Mouse (Mus musculus) CH12.LX (cell line): ENCODE results near the gene Atg101.

Source experiments
- BHLHE40 ChIP-seq: IDR thresholded peaks from 2 replicates; pipeline ENCODE4 v1.6.1; 2011; ENCODE audit warnings: mild to moderate bottlenecking, low read depth, low read length, improper control_type of control experiment
- CHD2 ChIP-seq: IDR thresholded peaks from 2 replicates; pipeline ENCODE4 v1.6.1; 2011; ENCODE audit warnings: low read length, improper control_type of control experiment
- CTCF ChIP-seq, 2 experiments: IDR thresholded peaks in 1 of 2; conservative IDR thresholded peaks in 1 of 2; 2 replicates each; pipeline ENCODE4 v1.5.1; 2011 to 2012; ENCODE audit warnings: low read depth in 2 of 2, low read length in 2 of 2, improper control_type of control experiment in 1 of 2, inconsistent platforms in 1 of 2, mild to moderate bottlenecking in 1 of 2, moderate library complexity in 1 of 2
- E2F4 ChIP-seq: IDR thresholded peaks from 2 replicates; pipeline ENCODE4 v1.6.1; 2011; ENCODE audit warnings: low read depth, low read length, improper control_type of control experiment; ENCODE audit not compliant: insufficient replicate concordance
- ELF1 ChIP-seq: IDR thresholded peaks from 2 replicates; pipeline ENCODE4 v1.6.1; 2014; ENCODE audit warnings: low read depth, mild to moderate bottlenecking, inconsistent platforms, low read length, improper control_type of control experiment
- GABPA ChIP-seq: IDR thresholded peaks from 2 replicates; pipeline ENCODE4 v1.6.1; 2012; ENCODE audit warnings: low read depth, low read length, improper control_type of control experiment, inconsistent platforms; ENCODE audit not compliant: insufficient replicate concordance
- MAX ChIP-seq: IDR thresholded peaks from 2 replicates; pipeline ENCODE4 v1.6.1; 2011; ENCODE audit warnings: low read length, improper control_type of control experiment
- MEF2A ChIP-seq: IDR thresholded peaks from 2 replicates; pipeline ENCODE4 v1.6.1; 2014; ENCODE audit warnings: low read depth, mild to moderate bottlenecking, inconsistent platforms, low read length, improper control_type of control experiment, borderline replicate concordance
- POLR2A ChIP-seq: IDR thresholded peaks from 2 replicates; pipeline ENCODE4 v1.6.1; 2011; ENCODE audit warnings: low read depth, mild to moderate bottlenecking, improper control_type of control experiment, low read length
- RAD21 ChIP-seq: IDR thresholded peaks from 2 replicates; pipeline ENCODE4 v1.6.1; 2011; ENCODE audit warnings: low read depth, mild to moderate bottlenecking, low read length, improper control_type of control experiment, moderate library complexity
- SIN3A ChIP-seq: IDR thresholded peaks from 2 replicates; pipeline ENCODE4 v1.6.1; 2012; ENCODE audit warnings: low read length, improper control_type of control experiment, inconsistent platforms
- SMC3 ChIP-seq: IDR thresholded peaks from 2 replicates; pipeline ENCODE4 v1.6.1; 2011; ENCODE audit warnings: low read depth, low read length, improper control_type of control experiment
- UBTF ChIP-seq: IDR thresholded peaks from 2 replicates; pipeline ENCODE4 v1.6.1; 2012; ENCODE audit warnings: low read depth, mild to moderate bottlenecking, inconsistent platforms, low read length, improper control_type of control experiment, moderate library complexity
- ZMIZ1 ChIP-seq: IDR thresholded peaks from 2 replicates; pipeline ENCODE4 v1.6.1; 2012; ENCODE audit warnings: low read depth, mild to moderate bottlenecking, inconsistent platforms, low read length, improper control_type of control experiment

DNA sequence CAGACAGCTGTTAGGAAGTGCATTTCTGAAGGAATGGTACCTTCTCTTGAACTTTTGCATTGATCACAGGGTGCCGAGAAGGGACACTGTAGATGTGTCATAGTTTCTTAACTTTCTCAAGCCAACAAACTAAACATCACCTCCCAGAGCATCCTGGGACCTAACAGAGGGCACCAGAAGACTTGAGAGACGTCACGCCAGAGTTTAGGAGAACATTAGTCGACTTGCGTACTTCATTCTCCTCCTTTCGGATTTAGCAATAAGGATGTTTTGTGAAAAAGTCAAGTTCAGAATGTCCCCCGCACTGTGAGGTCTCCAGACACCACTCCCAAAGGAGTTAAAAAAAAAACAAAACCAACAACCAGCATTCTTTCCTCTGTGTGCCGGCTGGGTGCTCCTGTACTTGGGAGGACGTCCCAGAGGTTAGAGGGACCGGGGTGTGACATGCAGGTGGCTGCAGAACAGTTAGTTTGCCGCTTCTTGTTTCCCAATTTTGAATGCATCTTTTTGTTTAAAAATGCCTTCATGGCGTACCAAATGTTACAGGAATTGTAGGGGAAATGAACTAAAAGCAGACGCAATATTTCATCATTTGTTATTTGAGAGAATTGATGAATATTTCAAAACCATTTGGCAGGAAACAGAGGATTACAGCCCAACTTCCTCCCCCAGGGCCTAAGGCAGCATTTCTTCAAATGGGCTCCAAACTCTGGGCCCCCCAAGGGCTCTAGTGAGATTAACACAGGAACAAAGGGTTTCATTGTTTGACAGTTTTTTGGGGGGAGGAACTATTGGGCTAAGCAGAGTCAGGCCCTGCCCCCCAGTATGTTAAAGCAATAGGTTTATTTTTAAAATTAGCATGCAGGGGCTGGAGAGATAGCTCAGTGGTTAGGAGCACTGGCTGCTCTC, 24.6 kb downstream of the Atg101 start:
- TF ChIP-seq BHLHE40 (no peak), ELF1 (no peak), SIN3A (no peak), SMC3 (no peak), POLR2A (no peak), RAD21 (no peak), ZMIZ1 (no peak), MAX (no peak), E2F4 (no peak), GABPA (no peak), CHD2 (no peak), UBTF (no peak), CTCF (conservative IDR thresholded peaks at IDR 0.05 in 1 of 2, IDR thresholded peaks at IDR 0.05 in 1 of 2; ENCODE audit: low read depth in 2 of 2, low read length in 2 of 2) (no peak), MEF2A (no peak)
